Mouse (Mus musculus) midbrain, embryonic 13.5 days (tissue): Measurements from ENCODE around the gene Lrrc8d. TPM values are rescaled to one million over a fixed set of nuclear protein-coding genes. Genes with fewer than 3 reads are reported as not detected.

ENCODE experiments used
- ATAC-seq: fragments of 200-750 bp; cut with Nextera tagmentation; 2 replicates; pipeline ENCODE4 v1.8.0; 2017; ENCODE audit warnings: mild to moderate bottlenecking, moderate TSS enrichment, moderate library complexity
- H3K27ac ChIP-seq: fragments of 300-500 bp; sonication (generic); 2 replicates; pipeline ENCODE4 v1.5.1; 2015; ENCODE audit warnings: inconsistent platforms, mild to moderate bottlenecking, moderate library complexity
- H3K27me3 ChIP-seq: fragments of 300-500 bp; sonication (generic); 2 replicates; pipeline ENCODE4 v1.6.1; 2015; ENCODE audit warnings: mild to moderate bottlenecking, inconsistent platforms
- H3K36me3 ChIP-seq: fragments of 300-500 bp; sonication (generic); 2 replicates; pipeline ENCODE4 v1.6.1; 2015; ENCODE audit warnings: mild to moderate bottlenecking, inconsistent platforms
- H3K4me1 ChIP-seq: fragments of 300-500 bp; sonication (generic); replicated peaks from 2 replicates; pipeline ENCODE4 v1.6.1; 2015; ENCODE audit warnings: inconsistent platforms
- H3K4me2 ChIP-seq: fragments of 300-500 bp; sonication (generic); replicated peaks from 2 replicates; pipeline ENCODE4 v1.6.1; 2015; ENCODE audit warnings: moderate library complexity, mild to moderate bottlenecking, inconsistent platforms
- H3K4me3 ChIP-seq: fragments of 300-500 bp; sonication (generic); replicated peaks from 2 replicates; pipeline ENCODE4 v1.5.1; 2015; ENCODE audit warnings: mild to moderate bottlenecking, inconsistent platforms
- H3K9ac ChIP-seq: fragments of 300-500 bp; sonication (generic); replicated peaks from 2 replicates; pipeline ENCODE4 v1.6.1; 2015; ENCODE audit warnings: mild to moderate bottlenecking, inconsistent platforms
- H3K9me3 ChIP-seq: fragments of 300-500 bp; sonication (generic); 2 replicates; pipeline ENCODE4 v1.6.1; 2016; ENCODE audit warnings: mild to moderate bottlenecking, inconsistent platforms
- WGBS: fragments of 180-500 bp; shearing (Covaris S2); methylation state at CpG from one replicate; pipeline ENCODE4 v1.1.7; 2015; 5-methylcytosine and 5-hydroxymethylcytosine counted together
- polyA plus RNA-seq: library from polyadenylated mRNA; unstranded; fragments of >200 nt; fragmentation: Nextera tagmentation; extraction: Ambion mirVana; gene quantifications from 2 replicates; pipeline ENCODE4 v1.2.1, GENCODE M21; 2015

Gene Lrrc8d
- polyA plus RNA-seq, 1 experiment from 2014 or later, result 32.3 TPM

- H3K9me3 ChIP-seq, result no peaks in the 10 kb centered on the region
- no peak overlapping the region for H3K4me2 ChIP-seq
- WGBS, result 86% methylated on average over 17 of the region's 17 CpGs
- no peaks in the 10 kb centered on the region for H3K27me3 ChIP-seq
- H3K4me3 ChIP-seq, result no peak overlapping the region
- H3K9ac ChIP-seq, result no peak overlapping the region
- no peaks in the 10 kb centered on the region for H3K36me3 ChIP-seq
- no peak overlapping the region for H3K27ac ChIP-seq
- peaks cover 38% of the 10 kb centered on the region for H3K4me1 ChIP-seq
- ATAC-seq, result no peak
These were observed 58.2 kb downstream of the Lrrc8d start for GRCm38 (mm10) chr5:105757978-105758377.

GRCm38 (mm10) chr5:105758866-105759265 lies 59.1 kb downstream of the Lrrc8d start:
- no peak overlapping the region for H3K27ac ChIP-seq
- no peaks in the 10 kb centered on the region for H3K9me3 ChIP-seq
- no peaks in the 10 kb centered on the region for H3K36me3 ChIP-seq
- no peak overlapping the region for H3K9ac ChIP-seq
- WGBS, result 87% methylated on average over 9 of the region's 9 CpGs
- no peak overlapping the region for H3K4me2 ChIP-seq
- no peak overlapping the region for H3K4me3 ChIP-seq
- no peak for ATAC-seq
- peaks cover 31% of the 10 kb centered on the region for H3K4me1 ChIP-seq
- no peaks in the 10 kb centered on the region for H3K27me3 ChIP-seq

- H3K9ac ChIP-seq, result no peak overlapping the region
- H3K27ac ChIP-seq, result 0 out of 2 replicates have a peak overlapping the region, but pooled peaks have one; percentile 25
- no peak overlapping the region for H3K4me3 ChIP-seq
- ATAC-seq, result peak; percentile 43; the same call in 1 of the 2 replicates
- H3K9me3 ChIP-seq, result no peaks in the 10 kb centered on the region
- no peaks in the 10 kb centered on the region for H3K27me3 ChIP-seq
- WGBS, result 21% methylated on average over 11 of the region's 11 CpGs
- peaks cover 6% of the 10 kb centered on the region; the same call in 1 of the 2 replicates for H3K36me3 ChIP-seq
- 0 out of 2 replicates have a peak overlapping the region, but pooled peaks have one; percentile 11 for H3K4me2 ChIP-seq
- H3K4me1 ChIP-seq, result peaks cover 47% of the 10 kb centered on the region
These were observed 62.2 kb downstream of the Lrrc8d start for GRCm38 (mm10) chr5:105761848-105762482.

- H3K4me1 ChIP-seq, result peaks cover 58% of the 10 kb centered on the region
- H3K27me3 ChIP-seq, result no peaks in the 10 kb centered on the region
- peaks cover 6% of the 10 kb centered on the region; the same call in 1 of the 2 replicates for H3K36me3 ChIP-seq
- H3K4me3 ChIP-seq, result no peak overlapping the region
- no peak for ATAC-seq
- no peak overlapping the region for H3K9ac ChIP-seq
- H3K9me3 ChIP-seq, result no peaks in the 10 kb centered on the region
- WGBS, result 74% methylated on average over 10 of the region's 10 CpGs
- no peak overlapping the region for H3K4me2 ChIP-seq
- peak overlapping the region; percentile 5; the same call in 1 of the 2 replicates for H3K27ac ChIP-seq
These were observed 64.6 kb downstream of the Lrrc8d start for GRCm38 (mm10) chr5:105764369-105764768.

GRCm38 (mm10) chr5:105765386-105765785 lies 65.6 kb downstream of the Lrrc8d start:
- WGBS, result 88% methylated on average over 5 of the region's 5 CpGs
- Histone ChIP-seq H3K27ac (no peak overlapping the region), H3K4me1 (peaks cover 58% of the 10 kb centered on the region), H3K4me2 (no peak overlapping the region), H3K9me3 (no peaks in the 10 kb centered on the region), H3K9ac (no peak overlapping the region), H3K36me3 (peaks cover 6% of the 10 kb centered on the region; the same call in 1 of the 2 replicates), H3K4me3 (no peak overlapping the region), H3K27me3 (no peaks in the 10 kb centered on the region)
- no peak for ATAC-seq

GRCm38 (mm10) chr5:105776368-105776767 lies 76.6 kb downstream of the Lrrc8d start:
- Histone ChIP-seq H3K9me3 (no peaks in the 10 kb centered on the region), H3K9ac (no peak overlapping the region), H3K27me3 (no peaks in the 10 kb centered on the region), H3K4me3 (no peak overlapping the region), H3K4me1 (peaks cover 20% of the 10 kb centered on the region), H3K27ac (no peak overlapping the region), H3K4me2 (no peak overlapping the region), H3K36me3 (no peaks in the 10 kb centered on the region)
- ATAC-seq, result no peak
- WGBS, result 77% methylated on average over 5 of the region's 5 CpGs

GRCm38 (mm10) chr5:105776978-105777593 lies 77.3 kb downstream of the Lrrc8d start:
- Histone ChIP-seq H3K27me3 (no peaks in the 10 kb centered on the region), H3K36me3 (no peaks in the 10 kb centered on the region), H3K4me2 (no peak overlapping the region), H3K27ac (0 out of 2 replicates have a peak overlapping the region, but pooled peaks have one; percentile 5), H3K4me1 (peaks cover 20% of the 10 kb centered on the region), H3K9ac (no peak overlapping the region), H3K4me3 (no peak overlapping the region), H3K9me3 (no peaks in the 10 kb centered on the region)
- 40% methylated on average over 12 of the region's 12 CpGs for WGBS
- ATAC-seq, result no peak

- Histone ChIP-seq H3K27ac (no peak overlapping the region), H3K27me3 (no peaks in the 10 kb centered on the region), H3K4me2 (no peak overlapping the region), H3K4me3 (no peak overlapping the region), H3K9ac (no peak overlapping the region), H3K9me3 (no peaks in the 10 kb centered on the region), H3K4me1 (peaks cover 20% of the 10 kb centered on the region), H3K36me3 (no peaks in the 10 kb centered on the region)
- ATAC-seq, result no peak
- 51% methylated on average over 8 of the region's 8 CpGs for WGBS
These were observed 77.9 kb downstream of the Lrrc8d start for GRCm38 (mm10) chr5:105777645-105778044.

- no peaks in the 10 kb centered on the region for H3K36me3 ChIP-seq
- H3K4me1 ChIP-seq, result peaks cover 17% of the 10 kb centered on the region
- H3K9me3 ChIP-seq, result no peaks in the 10 kb centered on the region
- H3K9ac ChIP-seq, result no peak overlapping the region
- ATAC-seq, result no peak
- H3K27me3 ChIP-seq, result no peaks in the 10 kb centered on the region
- 82% methylated on average over 8 of the region's 8 CpGs for WGBS
- H3K27ac ChIP-seq, result no peak overlapping the region
- H3K4me2 ChIP-seq, result no peak overlapping the region
- H3K4me3 ChIP-seq, result no peak overlapping the region
These were observed 78.4 kb downstream of the Lrrc8d start for GRCm38 (mm10) chr5:105778189-105778588.

- WGBS, result 80% methylated on average over 3 of the region's 3 CpGs
- H3K36me3 ChIP-seq, result no peaks in the 10 kb centered on the region
- peaks cover 17% of the 10 kb centered on the region for H3K4me1 ChIP-seq
- no peak overlapping the region for H3K9ac ChIP-seq
- no peaks in the 10 kb centered on the region for H3K27me3 ChIP-seq
- no peaks in the 10 kb centered on the region for H3K9me3 ChIP-seq
- no peak overlapping the region for H3K4me3 ChIP-seq
- no peak overlapping the region for H3K27ac ChIP-seq
- H3K4me2 ChIP-seq, result no peak overlapping the region
- no peak for ATAC-seq
These were observed 79.0 kb downstream of the Lrrc8d start for GRCm38 (mm10) chr5:105778723-105779122.

GRCm38 (mm10) chr5:105779331-105779730 lies 79.6 kb downstream of the Lrrc8d start:
- ATAC-seq, result no peak

GRCm38 (mm10) chr5:105783848-105784247 lies 84.1 kb downstream of the Lrrc8d start:
- Histone ChIP-seq H3K4me3 (no peak overlapping the region), H3K9ac (no peak overlapping the region), H3K9me3 (no peaks in the 10 kb centered on the region), H3K27ac (no peak overlapping the region), H3K4me1 (peaks cover 19% of the 10 kb centered on the region), H3K4me2 (no peak overlapping the region), H3K27me3 (no peaks in the 10 kb centered on the region), H3K36me3 (no peaks in the 10 kb centered on the region)
- no peak for ATAC-seq
- 98% methylated on average over 13 of the region's 13 CpGs for WGBS

More at GRCm38 (mm10) chr5:105779331-105779730, 79.6 kb downstream of the Lrrc8d start:
- Histone ChIP-seq H3K9me3 (no peaks in the 10 kb centered on the region), H3K27ac (no peak overlapping the region), H3K27me3 (no peaks in the 10 kb centered on the region), H3K36me3 (no peaks in the 10 kb centered on the region), H3K4me3 (no peak overlapping the region), H3K4me2 (no peak overlapping the region), H3K4me1 (peaks cover 17% of the 10 kb centered on the region), H3K9ac (no peak overlapping the region)
- 96% methylated on average over 5 of the region's 5 CpGs for WGBS
